Mouse (Mus musculus): ENCODE measurements around the gene Iqch.

GRCm38 (mm10) chr9:63571895-63572294 lies 30.4 kb downstream of the Iqch start:
- TF ChIP-seq CTCF (IDR thresholded peaks at IDR 0.05; ENCODE audit: low read depth): no peak
- no peak for TF ChIP-seq EP300 (IDR thresholded peaks at IDR 0.05; ENCODE audit: low read depth)

Measured in liver, postnatal 0 days (tissue).